ENCODE assay signal across 8 mouse cellular contexts in the genomic region with DNA sequence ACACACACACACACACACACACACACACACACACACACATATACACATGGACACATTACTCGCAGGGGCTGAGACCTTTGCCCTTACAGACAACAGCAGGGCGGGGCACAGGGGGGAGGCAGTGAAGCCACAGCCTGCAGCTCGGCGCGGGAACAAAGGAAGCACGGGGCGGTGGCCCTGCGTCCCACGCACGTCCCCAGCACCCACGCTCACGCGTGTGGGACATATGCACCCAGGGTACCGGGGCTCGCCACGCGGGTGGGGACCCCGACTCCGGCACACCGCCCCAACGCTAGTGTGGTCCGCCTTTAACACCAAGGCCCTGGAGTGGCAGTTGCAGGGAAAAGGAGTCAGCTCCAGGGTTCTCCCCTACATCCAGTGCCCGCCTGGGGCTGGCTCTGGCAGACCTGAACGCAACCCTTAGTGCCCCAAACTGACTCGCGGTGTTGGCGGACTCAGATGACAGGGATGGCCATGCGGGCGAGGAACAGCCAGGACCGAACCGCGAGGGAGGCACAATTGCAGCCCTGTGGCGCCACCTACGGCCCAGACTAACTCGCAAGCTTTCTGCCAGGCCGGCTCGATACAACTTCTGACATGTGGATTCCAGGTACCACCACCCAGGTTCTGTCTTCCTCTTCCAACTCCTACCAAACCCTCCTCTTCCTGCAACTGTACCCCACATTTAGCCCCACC.
DNase-seq lines count a peak whose midpoint lies in the region; ATAC-seq lines count a peak whose summit lies in the region.

No protein-coding gene starts in this region.

- H3K4me2 ChIP-seq in hindbrain, embryonic 15.5 days = peak overlapping the region; percentile 80

- peak; percentile 86 for ATAC-seq in hindbrain, embryonic 15.5 days (ENCODE audit: low FRiP score, low read depth)

- peaks cover 9% of the 10 kb centered on the region; the same call in 1 of the 2 replicates for H3K4me1 ChIP-seq in hindbrain, embryonic 15.5 days (replicated peaks)

- peak; percentile 75 for DNase-seq in Muller cell, postnatal 12 days (ENCODE audit: inconsistent ontology term)
- DNase-seq in cerebellum, adult 9-11 months = peak; percentile 79
- peak; percentile 81 to 88 for DNase-seq in frontal cortex, postnatal 36 days (ENCODE audit: low spot score in 2 of 2)
- peak; percentile 78 to 83 for DNase-seq in layer of hippocampus, postnatal 36 days
- peak; percentile 81 for DNase-seq in lung, postnatal 25 days (ENCODE audit: low spot score)
- DNase-seq in retina, embryonic 14.5 days (ENCODE audit: low spot score) = peak; percentile 91
- peak; percentile 84 to 87 for DNase-seq in thymus, postnatal 36 days

- no peaks in the 10 kb centered on the region for H3K9me3 ChIP-seq in hindbrain, embryonic 15.5 days

- no peaks in the 10 kb centered on the region for H3K27me3 ChIP-seq in hindbrain, embryonic 15.5 days

- 19% methylated on average over 37 of the region's 37 CpGs for WGBS in hindbrain, embryonic 15.5 days

- 0 out of 2 replicates have a peak overlapping the region, but pooled peaks have one; percentile 35 for H3K27ac ChIP-seq in hindbrain, embryonic 15.5 days (replicated peaks)

- no peaks in the 10 kb centered on the region for H3K36me3 ChIP-seq in hindbrain, embryonic 15.5 days

- H3K9ac ChIP-seq in hindbrain, embryonic 15.5 days = peak overlapping the region; percentile 59

- peak overlapping the region; percentile 37 for H3K4me3 ChIP-seq in hindbrain, embryonic 15.5 days

Comparison
In these comparisons a context has a peak if more than half of its experiments do, and no peak if none do; other contexts are left out.
1. Peak in every context shown above with its lines: DNase-seq, ATAC-seq, H3K4me3 ChIP-seq and H3K27ac ChIP-seq.